Mouse (Mus musculus) monocyte, adult 2 months (primary cell): ENCODE data around the gene Itga6.
"Not testable (repeated sequence)": the region's sequence is repeated elsewhere in the genome, so short reads cannot be mapped to it uniquely, and the experiment has no call there.

Experiments used
- DNase-seq, 2 experiments: peaks; one replicate each; pipeline ENCODE4 v3.0.0; 2022; ENCODE audit warnings: low spot score in 2 of 2, low read depth in 1 of 2

Itga6 gene

GRCm38 (mm10) chr2:71837791-71838190, 92.4 kb downstream of the Itga6 start:
- peak in 1 of 2 experiments; percentile 24 for DNase-seq

GRCm38 (mm10) chr2:71843316-71843715, 97.9 kb downstream of the Itga6 start:
- DNase-seq, result peak; percentile 11 to 17

GRCm38 (mm10) chr2:71844906-71845305, 99.5 kb downstream of the Itga6 start:
- DNase-seq, result no peak

- DNase-seq, result not testable (repeated sequence)
Observed at GRCm38 (mm10) chr2:71852161-71852560, 106.7 kb downstream of the Itga6 start.

GRCm38 (mm10) chr2:71855076-71855475, 109.7 kb downstream of the Itga6 start:
- no peak for DNase-seq

GRCm38 (mm10) chr2:71863531-71864173, 118.2 kb downstream of the Itga6 start:
- DNase-seq, result no peak

GRCm38 (mm10) chr2:71865022-71865421, 119.6 kb downstream of the Itga6 start:
- no peak for DNase-seq

GRCm38 (mm10) chr2:71865935-71866334, 120.5 kb downstream of the Itga6 start:
- DNase-seq, result no peak

- DNase-seq, result no peak
Observed at GRCm38 (mm10) chr2:71866565-71866964, 121.1 kb downstream of the Itga6 start.

- no peak for DNase-seq
Observed at GRCm38 (mm10) chr2:71867019-71867418, 121.6 kb downstream of the Itga6 start.

- DNase-seq, result no peak
Observed at GRCm38 (mm10) chr2:71867480-71867879, 122.1 kb downstream of the Itga6 start.

- DNase-seq, result no peak
Observed at GRCm38 (mm10) chr2:71868256-71868655, 122.8 kb downstream of the Itga6 start.

GRCm38 (mm10) chr2:71872141-71872540, 126.7 kb downstream of the Itga6 start:
- no peak for DNase-seq

GRCm38 (mm10) chr2:71872801-71873443, 127.5 kb downstream of the Itga6 start, which contains the start of gene Pdk1:
TSS of gene Pdk1 (plus strand) at chr2:71873224.
- DNase-seq, result peak; percentile 91 to 98

- no peak for DNase-seq
Observed at GRCm38 (mm10) chr2:71873474-71874322, 128.3 kb downstream of the Itga6 start.

GRCm38 (mm10) chr2:71874422-71874821, 129.0 kb downstream of the Itga6 start:
- no peak for DNase-seq

GRCm38 (mm10) chr2:71874836-71875235, 129.4 kb downstream of the Itga6 start:
- no peak for DNase-seq

- DNase-seq, result no peak
Observed at GRCm38 (mm10) chr2:71877865-71878264, 132.4 kb downstream of the Itga6 start.

- DNase-seq, result no peak
Observed at GRCm38 (mm10) chr2:71878441-71878840, 133.0 kb downstream of the Itga6 start.

GRCm38 (mm10) chr2:71878943-71879342, 133.5 kb downstream of the Itga6 start:
- DNase-seq, result no peak

GRCm38 (mm10) chr2:71882914-71883651, 137.7 kb downstream of the Itga6 start:
- DNase-seq, result no peak
